Mouse (Mus musculus): ENCODE measurements around the gene Fam69a. TPM values are rescaled to one million over a fixed set of nuclear protein-coding genes. Genes with fewer than 3 reads are reported as not detected.
"Not testable (repeated sequence)": the region's sequence is repeated elsewhere in the genome, so short reads cannot be mapped to it uniquely, and the experiment has no call there.

Gene Fam69a
- 1 to 10 TPM; 5.2 to 8.1 TPM for total RNA-seq (2021)
- long read RNA-seq, experiment 1, transcript Fam69a-201 (5 exons, 2,721 nt) = major isoform, 6 of 6 reads
- long read RNA-seq, experiment 1, partial matches to known transcripts = 0 of 6 reads
- long read RNA-seq, experiment 1, other reads (novel, unspliced or antisense) = 0 of 6 reads
- long read RNA-seq, experiment 2, partial matches to known transcripts = 1 of 5 reads
- long read RNA-seq, experiment 2, other reads (novel, unspliced or antisense) = 0 of 5 reads

DNA sequence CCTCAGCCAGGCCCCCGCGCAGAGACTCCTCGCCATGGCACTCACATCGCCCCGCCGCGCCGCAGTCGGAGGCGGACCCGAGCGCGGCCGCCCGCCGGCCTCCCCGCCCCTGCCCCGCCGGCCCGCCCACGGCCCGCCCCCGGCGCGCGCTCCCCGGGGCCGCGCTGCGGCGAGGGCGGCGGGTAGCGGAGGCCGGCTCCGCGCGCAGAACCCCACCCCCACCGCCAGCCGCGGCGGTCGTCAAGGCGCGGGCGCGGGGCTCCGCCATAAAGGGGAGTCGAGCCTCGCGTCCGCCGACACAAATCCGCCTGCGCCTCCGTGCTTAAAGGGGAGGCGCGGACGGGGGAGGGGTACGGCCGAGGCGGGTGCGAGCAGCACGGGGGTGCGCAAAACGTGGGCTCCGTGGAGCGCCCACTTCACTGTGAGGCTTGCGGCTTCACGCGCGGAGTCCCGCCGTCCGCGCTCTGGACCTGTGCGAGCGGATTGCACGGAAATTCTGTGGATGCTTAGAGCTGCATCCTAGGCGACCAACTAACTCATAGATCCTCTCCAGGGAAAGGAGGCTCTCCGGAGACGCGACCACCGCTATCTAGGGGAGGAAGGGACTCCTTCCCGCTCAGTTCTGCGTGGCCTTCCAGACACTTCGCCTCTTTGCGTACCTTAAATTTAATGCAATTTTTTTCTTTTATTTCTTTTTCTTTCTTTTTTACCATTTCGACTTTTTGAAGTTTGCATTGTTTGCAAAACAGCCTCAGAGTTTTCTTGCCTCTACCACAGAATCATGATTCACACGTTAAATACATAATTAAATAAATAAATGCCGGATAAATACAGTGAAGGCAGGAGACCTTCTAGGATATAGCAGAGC lies at the start of gene Fam69a:
Gene Fam69a, minus strand, starts transcription at position 119 of the 868 bp plus-strand sequence.
- peak; percentile 81 to 91 for DNase-seq

DNA sequence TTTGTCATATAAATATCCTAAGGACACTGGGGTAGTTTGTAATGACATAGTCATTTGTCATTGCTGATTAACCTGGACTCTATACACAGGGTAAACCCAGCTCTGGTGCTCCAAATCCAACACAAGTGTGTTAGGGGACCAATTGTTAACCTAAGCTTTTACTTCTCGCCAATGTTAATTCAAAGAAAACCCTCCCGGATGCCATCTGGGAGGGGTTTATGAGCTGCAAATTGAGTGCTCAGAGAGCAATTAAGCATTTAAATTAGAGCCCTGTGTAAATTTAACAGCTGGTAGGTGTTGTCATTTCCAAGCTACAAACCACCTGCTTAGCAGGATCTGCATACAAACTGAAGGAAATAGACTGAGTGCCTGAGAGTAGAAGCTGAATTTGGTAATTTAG lies 48.6 kb upstream of the Fam69a start:
- DNase-seq = no peak

DNA sequence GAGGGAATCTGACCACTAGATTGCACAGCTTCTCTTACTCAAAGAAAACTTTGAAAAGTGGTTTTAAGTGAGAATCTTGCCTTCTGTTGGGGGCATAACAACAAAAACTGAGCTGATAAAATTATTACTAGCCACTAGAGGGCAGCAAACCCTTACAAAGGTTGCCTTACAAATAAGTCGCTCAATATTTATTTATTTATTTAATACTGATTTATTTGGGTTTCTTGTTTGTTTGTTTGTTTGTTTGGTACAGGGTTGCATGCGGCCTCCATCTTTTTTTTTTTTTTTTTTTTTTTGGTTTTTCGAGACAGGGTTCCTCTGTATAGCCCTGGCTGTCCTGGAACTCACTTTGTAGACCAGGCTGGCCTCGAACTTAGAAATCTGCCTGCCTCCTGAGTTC lies 47.3 kb upstream of the Fam69a start:
- DNase-seq = peak in 1 of 2 experiments; percentile 32

DNA sequence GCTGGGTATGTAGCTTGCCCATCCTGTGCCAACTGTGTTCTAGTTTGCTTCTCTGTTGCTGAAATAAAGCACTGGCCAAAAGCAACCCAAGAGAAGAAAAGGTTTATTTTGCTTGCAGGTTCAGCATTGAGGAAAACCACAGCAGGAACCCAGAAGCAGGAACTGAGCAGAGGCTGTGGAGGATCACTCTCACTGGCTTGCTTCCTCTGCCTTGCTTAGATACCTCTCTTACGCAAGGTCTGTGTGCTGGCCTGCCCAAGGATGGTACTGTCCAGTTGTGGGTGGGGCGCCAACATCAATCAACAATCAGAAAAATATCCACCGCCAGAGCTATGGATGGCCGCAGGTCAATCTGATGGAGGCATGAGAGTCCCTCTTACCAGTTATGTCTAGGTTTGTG lies 44.4 kb upstream of the Fam69a start:
- DNase-seq = no peak

DNA sequence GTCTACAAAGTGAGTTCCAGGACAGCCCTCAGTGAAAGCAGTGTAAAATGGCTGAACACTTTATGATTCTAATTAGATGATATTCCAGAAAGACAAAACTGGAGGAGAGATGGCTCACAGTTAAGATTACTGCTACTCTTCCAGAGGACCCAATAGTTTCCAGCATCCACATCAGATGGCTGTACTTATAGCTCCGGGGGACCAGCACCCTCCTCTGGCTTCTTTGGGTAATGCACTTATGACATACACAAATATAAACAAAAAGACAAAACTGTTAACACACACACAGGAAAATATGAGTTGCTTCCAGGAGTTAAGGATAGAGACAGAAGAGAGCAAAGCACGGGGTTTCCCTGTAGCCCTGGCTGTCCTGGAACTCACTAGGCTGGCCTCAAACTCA lies 43.1 kb upstream of the Fam69a start:
- peak in 1 of 2 experiments; percentile 33 for DNase-seq

GRCm38 (mm10) chr5:108028797-108029536 lies 42.1 kb upstream of the Fam69a start:
- not testable (repeated sequence) for DNase-seq

GRCm38 (mm10) chr5:108028230-108028629 lies 41.3 kb upstream of the Fam69a start:
- DNase-seq = no peak

DNA sequence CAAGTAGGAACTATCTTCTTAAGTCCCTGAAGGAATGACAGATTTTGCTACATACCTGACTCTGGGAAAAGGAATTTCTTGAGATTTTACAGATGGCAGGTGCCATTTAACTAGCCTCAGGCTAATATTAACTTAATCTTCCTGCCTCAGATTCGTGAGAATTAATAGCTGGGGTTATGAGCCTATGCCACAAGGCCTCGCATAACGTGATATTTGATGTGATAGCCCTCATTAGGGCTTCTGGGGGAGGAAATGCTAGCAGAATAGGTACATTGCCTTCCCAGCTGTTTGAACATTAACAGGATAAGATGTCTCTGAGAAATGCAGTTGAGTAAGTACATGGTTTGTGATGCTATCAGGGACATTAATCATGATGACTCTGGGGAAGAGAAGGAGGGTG lies 34.5 kb upstream of the Fam69a start:
- no peak for DNase-seq

- no peak for DNase-seq
Observed at GRCm38 (mm10) chr5:108019367-108019766, 32.5 kb upstream of the Fam69a start.

DNA sequence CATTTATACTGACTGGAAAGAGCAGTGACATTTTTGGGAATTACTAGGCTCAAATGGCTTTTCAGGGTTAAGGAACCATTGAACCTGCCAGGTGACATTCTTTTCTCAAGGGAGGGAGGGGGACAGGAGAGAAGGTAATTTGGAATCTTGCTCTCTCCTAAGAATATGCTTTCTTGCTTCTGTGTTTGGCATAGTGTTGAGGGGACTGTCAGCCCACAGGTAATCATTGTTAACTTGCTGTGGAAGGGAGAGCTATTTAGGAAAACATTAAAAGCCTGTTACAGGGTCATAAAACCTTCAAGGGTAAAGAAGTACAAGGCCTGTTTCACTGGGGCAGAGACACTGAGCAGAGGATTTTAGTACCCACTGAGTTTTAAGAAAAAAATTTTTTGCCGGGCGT lies 30.3 kb upstream of the Fam69a start:
- DNase-seq = no peak

DNA sequence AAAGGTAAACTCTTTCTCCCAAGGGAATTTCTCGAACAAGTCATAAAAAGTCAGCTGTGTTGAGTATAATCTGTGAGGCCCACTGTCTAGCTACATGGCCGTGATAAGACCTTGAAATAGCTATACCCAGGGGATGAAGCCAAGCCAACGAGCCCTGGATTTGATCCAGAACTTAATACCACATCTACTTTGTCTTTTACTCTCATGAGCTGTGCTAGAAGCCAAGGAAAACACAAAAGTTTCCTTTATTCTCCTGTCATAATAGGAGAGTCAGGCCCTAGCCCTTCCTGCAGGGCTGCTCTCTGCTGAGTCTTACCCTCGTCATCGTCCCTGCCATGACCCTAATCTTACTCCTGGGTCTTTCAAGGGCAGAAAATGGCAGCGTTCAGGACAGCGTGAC lies 28.5 kb upstream of the Fam69a start:
- DNase-seq = peak; percentile 44 to 45

DNA sequence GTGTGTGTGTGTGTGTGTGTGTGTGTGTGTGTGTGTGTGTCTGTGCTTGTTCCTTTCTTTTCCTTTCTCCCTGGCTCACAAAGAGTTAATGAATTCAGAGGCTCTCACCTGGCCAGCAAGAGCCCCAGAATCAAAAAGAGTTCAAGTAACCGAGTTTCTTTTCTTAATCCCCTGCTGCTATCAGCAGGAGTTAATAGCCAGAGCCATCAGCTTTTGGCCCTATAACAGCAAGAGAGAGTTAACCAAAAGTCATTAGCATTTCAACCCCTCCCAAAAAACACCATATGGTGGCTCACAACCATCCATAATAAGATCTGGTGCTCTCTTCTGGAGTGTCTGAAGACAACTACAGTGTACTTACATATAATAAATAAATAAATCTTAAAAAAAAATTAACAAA lies 27.3 kb upstream of the Fam69a start:
- no peak for DNase-seq

DNA sequence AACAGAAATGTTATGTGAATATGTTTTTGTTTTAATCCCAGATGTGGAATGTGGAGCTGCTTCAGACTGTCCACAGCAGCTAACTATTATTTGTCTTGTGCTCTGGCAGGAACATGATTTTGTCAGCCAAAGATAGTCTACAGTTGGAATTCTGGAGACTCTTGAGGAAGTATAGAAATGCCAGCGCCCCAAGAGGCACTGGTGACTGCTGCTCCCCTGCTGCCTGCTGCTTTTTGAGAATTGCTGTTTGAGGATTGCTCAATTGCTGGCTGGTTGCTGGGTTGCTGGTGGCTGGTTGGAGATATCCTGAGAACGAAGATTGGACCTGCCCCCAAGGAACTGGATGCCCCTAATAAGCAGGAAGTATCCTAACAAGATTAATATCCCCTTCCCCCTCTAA lies 22.8 kb upstream of the Fam69a start:
- DNase-seq = peak; percentile 7 to 9

- peak; percentile 31 to 55 for DNase-seq
Observed at GRCm38 (mm10) chr5:108005134-108005533, 18.2 kb upstream of the Fam69a start.

GRCm38 (mm10) chr5:108002734-108003133 lies 15.8 kb upstream of the Fam69a start:
- no peak for DNase-seq

- peak; percentile 41 to 59 for DNase-seq
Observed at GRCm38 (mm10) chr5:108000776-108001548, 14.1 kb upstream of the Fam69a start.

DNA sequence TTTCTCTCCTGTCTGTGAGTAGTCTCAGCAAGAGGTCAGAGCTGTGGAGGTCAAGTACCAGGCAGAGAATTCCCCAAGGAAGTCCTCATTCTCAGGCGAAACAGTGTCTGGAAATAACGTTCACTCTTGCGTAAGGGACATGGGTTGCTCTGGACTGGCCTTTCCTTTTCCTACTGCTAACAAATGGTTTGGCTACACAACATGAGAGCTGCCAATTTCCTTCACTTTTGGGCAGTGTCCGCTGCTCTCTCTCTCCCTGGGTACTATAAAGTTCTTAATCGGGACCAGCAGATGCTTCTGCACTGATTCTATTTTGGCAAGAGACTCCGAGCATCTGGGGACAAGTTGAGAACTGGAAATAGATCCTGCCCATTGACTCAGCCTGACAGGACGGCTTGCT lies 10.8 kb upstream of the Fam69a start:
- peak in 1 of 2 experiments; percentile 24 for DNase-seq

DNA sequence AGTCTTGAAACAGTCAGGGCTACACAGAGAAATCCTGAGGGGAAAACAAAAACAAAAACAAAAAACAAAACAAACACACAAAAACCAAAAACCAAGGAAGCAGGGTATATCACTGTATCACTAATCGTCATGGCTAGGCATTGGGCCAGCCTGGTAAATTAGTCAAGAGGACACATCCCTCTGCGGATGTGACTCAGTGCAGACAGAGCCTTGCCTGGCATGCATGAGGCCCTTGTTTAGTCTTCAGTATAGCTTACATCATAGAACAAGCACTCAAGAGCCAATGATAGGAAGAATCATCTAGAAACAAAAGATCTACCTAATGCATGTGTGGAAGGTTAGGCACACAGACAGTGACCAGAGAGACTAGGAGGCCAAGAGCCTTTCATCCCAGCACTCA lies 9.1 kb upstream of the Fam69a start:
- DNase-seq = peak; percentile 68 to 76

DNA sequence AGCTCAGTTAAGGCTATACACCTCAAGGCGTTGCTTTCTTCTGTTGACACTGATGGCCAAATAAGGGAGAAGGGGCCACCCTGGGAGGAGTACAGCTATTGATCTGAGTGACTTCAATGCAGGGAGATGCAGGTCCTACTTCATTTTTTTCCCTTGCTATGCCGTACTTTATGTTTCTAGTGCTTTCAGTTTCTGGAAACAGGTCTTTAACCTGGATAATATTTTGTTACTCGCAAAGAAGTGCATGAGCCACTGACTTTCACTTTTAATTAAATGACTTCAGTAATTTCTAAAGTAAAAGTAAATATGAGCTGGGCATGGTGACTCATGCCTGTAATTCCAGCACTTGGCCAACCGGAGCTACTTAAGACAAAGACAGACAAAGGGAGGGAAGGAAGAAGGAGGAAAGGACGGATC lies 958 bp upstream of the Fam69a start:
- peak; percentile 7 to 26 for DNase-seq

- DNase-seq = peak in 1 of 2 experiments; percentile 62
Observed at GRCm38 (mm10) chr5:107986255-107986966, 474 bp downstream of the Fam69a start.

- no peak for DNase-seq
Observed at GRCm38 (mm10) chr5:107983946-107984345, 2.9 kb downstream of the Fam69a start.

Data from adrenal gland, postnatal 36 days (tissue).